Mouse (Mus musculus) testis, adult 2 months (tissue): ENCODE measurements around the gene Macrod1.

Source experiments
- CTCF ChIP-seq: fragments of 200-500 bp; IDR thresholded peaks from 2 replicates; pipeline ENCODE4 v1.5.1; 2012; ENCODE audit warnings: low read depth, mild to moderate bottlenecking, inconsistent platforms, low read length, moderate library complexity; ENCODE audit not compliant: control insufficient read depth, insufficient read depth, insufficient replicate concordance
- POLR2A ChIP-seq: fragments of 200-500 bp; IDR thresholded peaks from 2 replicates; pipeline ENCODE4 v1.6.1; 2012; ENCODE audit warnings: low read depth, mild to moderate bottlenecking, inconsistent platforms, low read length, moderate library complexity; ENCODE audit not compliant: control insufficient read depth

GRCm38 (mm10) chr19:7112628-7113027 is 56.0 kb downstream of the Macrod1 start:
- TF ChIP-seq POLR2A (no peak), CTCF (no peak)
